Mouse (Mus musculus) layer of hippocampus, postnatal 25 days (tissue): ENCODE results near the gene Gm10424. TPM values are rescaled to one million over a fixed set of nuclear protein-coding genes. Genes with fewer than 3 reads are reported as not detected.
"Not testable (repeated sequence)": the region's sequence is repeated elsewhere in the genome, so short reads cannot be mapped to it uniquely, and the experiment has no call there.

ENCODE experiments used
- DNase-seq, 2 experiments: peaks; one replicate each; pipeline ENCODE4 v3.0.0; 2022; ENCODE audit warnings: mixed read lengths in 2 of 2, low spot score in 1 of 2; ENCODE audit errors: extremely low spot score in 1 of 2
- total RNA-seq, 2 experiments: library from RNA; stranded (reverse); gene quantifications; 2 replicates each; pipeline ENCODE4 v1.2.3; 2021

Gm10424 gene
- not detected for total RNA-seq

DNA sequence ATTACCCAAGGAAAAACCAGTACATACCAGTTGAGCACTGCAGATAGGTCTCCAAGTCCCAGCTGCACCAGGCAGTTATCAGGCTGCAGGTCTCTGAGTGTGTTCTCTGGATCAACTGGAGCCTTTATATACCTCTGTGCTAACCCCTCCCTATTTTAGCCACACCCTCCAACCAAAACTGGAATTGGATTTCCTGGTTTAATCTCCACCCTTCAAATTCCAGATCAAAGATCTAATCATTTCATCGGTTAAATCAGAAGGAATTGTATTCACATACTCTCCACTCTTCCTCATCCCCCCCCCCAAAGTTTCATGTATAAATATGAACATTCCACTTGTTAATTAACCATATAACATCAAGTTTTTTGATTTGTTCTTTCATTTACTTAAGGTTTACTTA lies at the start of gene Gm10424:
TSS of gene Gm10424 (minus strand) at position 101 of the 400 bp plus-strand sequence.
- DNase-seq = not testable (repeated sequence)

- not testable (repeated sequence) for DNase-seq
Observed at GRCm38 (mm10) chr5:95305611-95306010, 33.0 kb upstream of the Gm10424 start, which contains the start of gene Gm3259. Gene Gm3259, plus strand, starts transcription at chr5:95305911.

Other genes starting within 250 kb of the Gm10424 start
- not detected for gene Gm7942, start 165.8 kb downstream of the Gm10424 start, total RNA-seq
- gene Gm16513, start 90.1 kb downstream of the Gm10424 start, total RNA-seq = not detected
- gene Gm3259, start 33.1 kb upstream of the Gm10424 start, total RNA-seq = not detected
- not detected for gene D5Ertd577e, start 184.0 kb upstream of the Gm10424 start, total RNA-seq
- not detected for gene Gm3286, start 238.0 kb upstream of the Gm10424 start, total RNA-seq